Mouse (Mus musculus) common myeloid progenitor, adult 5-6 weeks (primary cell): Measurements from ENCODE around the gene A230050P20Rik. TPM values are rescaled to one million over a fixed set of nuclear protein-coding genes. Genes with fewer than 3 reads are reported as not detected.
"Not testable (repeated sequence)": the region's sequence is repeated elsewhere in the genome, so short reads cannot be mapped to it uniquely, and the experiment has no call there.

Experiments
- ATAC-seq: replicated peaks from 2 replicates; pipeline ENCODE4 v1.8.0; 2016; ENCODE audit warnings: low read depth, mild to moderate bottlenecking, moderate TSS enrichment, inconsistent platforms; ENCODE audit not compliant: poor library complexity, severe bottlenecking
- total RNA-seq: library from RNA; stranded (forward); fragments of 200-1000, 187-1606 nt; gene quantifications from 2 replicates; pipeline ENCODE4 v1.2.3, GENCODE M21; 2017

A230050P20Rik gene
- total RNA-seq, result 25.7 and 27.9 TPM in 2 replicates

GRCm38 (mm10) chr9:20868448-20869001 lies at the start of gene A230050P20Rik:
A230050P20Rik (plus strand) TSS chr9:20868642.
- peak; percentile 59 for ATAC-seq

GRCm38 (mm10) chr9:20820001-20820400 lies 48.4 kb upstream of the A230050P20Rik start:
- no peak for ATAC-seq

- ATAC-seq, result no peak
Observed at GRCm38 (mm10) chr9:20822821-20823220, 45.6 kb upstream of the A230050P20Rik start.

GRCm38 (mm10) chr9:20825781-20826180 lies 42.7 kb upstream of the A230050P20Rik start:
- ATAC-seq, result no peak

GRCm38 (mm10) chr9:20828127-20828526 lies 40.3 kb upstream of the A230050P20Rik start:
- no peak for ATAC-seq

GRCm38 (mm10) chr9:20830901-20831643 lies 37.4 kb upstream of the A230050P20Rik start:
- ATAC-seq, result peak; percentile 84

- ATAC-seq, result no peak
Observed at GRCm38 (mm10) chr9:20834881-20835280, 33.6 kb upstream of the A230050P20Rik start.

GRCm38 (mm10) chr9:20835431-20835954 lies 32.9 kb upstream of the A230050P20Rik start:
- ATAC-seq, result not testable (repeated sequence)

GRCm38 (mm10) chr9:20837184-20837947 lies 31.1 kb upstream of the A230050P20Rik start:
- no peak for ATAC-seq

GRCm38 (mm10) chr9:20838931-20839330 lies 29.5 kb upstream of the A230050P20Rik start:
- no peak for ATAC-seq

GRCm38 (mm10) chr9:20842211-20842610 lies 26.2 kb upstream of the A230050P20Rik start:
- no peak for ATAC-seq

GRCm38 (mm10) chr9:20842670-20843069 lies 25.8 kb upstream of the A230050P20Rik start:
- no peak for ATAC-seq

GRCm38 (mm10) chr9:20850179-20850578 lies 18.3 kb upstream of the A230050P20Rik start:
- ATAC-seq, result no peak

GRCm38 (mm10) chr9:20857131-20857530 lies 11.3 kb upstream of the A230050P20Rik start:
- peak; percentile 97 for ATAC-seq

- ATAC-seq, result no peak
Observed at GRCm38 (mm10) chr9:20859926-20860325, 8.5 kb upstream of the A230050P20Rik start.

GRCm38 (mm10) chr9:20861821-20862220 lies 6.6 kb upstream of the A230050P20Rik start:
- ATAC-seq, result peak; percentile 31; the same call in 1 of the 2 replicates

- no peak for ATAC-seq
Observed at GRCm38 (mm10) chr9:20862225-20862624, 6.2 kb upstream of the A230050P20Rik start.

GRCm38 (mm10) chr9:20866879-20867278 lies 1.6 kb upstream of the A230050P20Rik start:
- no peak for ATAC-seq

- ATAC-seq, result peak; percentile 58
Observed at GRCm38 (mm10) chr9:20869246-20869645, 804 bp downstream of the A230050P20Rik start.
